Mouse (Mus musculus) cerebellum, adult 2 months (tissue): ENCODE measurements around the gene Slc44a1. TPM values are rescaled to one million over a fixed set of nuclear protein-coding genes. Genes with fewer than 3 reads are reported as not detected.

ENCODE experiments used
- DNase-seq, 2 experiments: peaks; one replicate each; pipeline ENCODE4 v3.0.0; 2021
- H3K27ac ChIP-seq: fragments of 200-500 bp; 2 replicates; pipeline ENCODE4 v1.5.1; 2012; ENCODE audit warnings: low read length, control low read depth, inconsistent platforms; ENCODE audit not compliant: insufficient read depth
- H3K27me3 ChIP-seq: fragments of 200-500 bp; 2 replicates; pipeline ENCODE4 v1.6.1; 2012; ENCODE audit warnings: inconsistent platforms, mild to moderate bottlenecking, low read length, moderate library complexity; ENCODE audit not compliant: control insufficient read depth, insufficient read depth
- H3K4me1 ChIP-seq: fragments of 200-500 bp; 2 replicates; pipeline ENCODE4 v1.6.1; 2011; ENCODE audit warnings: low read length; ENCODE audit not compliant: control insufficient read depth, insufficient read depth
- H3K4me3 ChIP-seq: fragments of 200-500 bp; replicated peaks from 2 replicates; pipeline ENCODE3; 2011; ENCODE audit warnings: mild to moderate bottlenecking, low read depth, low read length, control low read depth; ENCODE audit not compliant: insufficient read depth
- CTCF ChIP-seq: fragments of 200-500 bp; IDR thresholded peaks from 2 replicates; pipeline ENCODE4 v1.5.1; 2011; ENCODE audit warnings: low read depth, mild to moderate bottlenecking, control low read depth, low read length, moderate library complexity, borderline replicate concordance; ENCODE audit not compliant: insufficient read depth
- POLR2A ChIP-seq: fragments of 200-500 bp; IDR thresholded peaks from 2 replicates; pipeline ENCODE4 v1.6.1; 2011; ENCODE audit warnings: low read length, control low read depth, borderline replicate concordance; ENCODE audit not compliant: insufficient read depth
- WGBS: fragments of 180-500 bp; shearing (Covaris S2); methylation state at CpG from one replicate; pipeline ENCODE4 v1.1.7; 2018; 5-methylcytosine and 5-hydroxymethylcytosine counted together
- polyA plus RNA-seq: library from polyadenylated mRNA; depleted of rRNA; stranded (reverse); fragments of >200 nt; gene quantifications from 2 replicates; pipeline ENCODE4 v1.2.3, GENCODE M21; 2012

The Slc44a1 gene
- polyA plus RNA-seq, 1 experiment, result 85.3 TPM

- 7% methylated on average over 5 of the region's 5 CpGs for WGBS
- Histone ChIP-seq H3K4me1 (peaks cover 35% of the 10 kb centered on the region), H3K27me3 (no peaks in the 10 kb centered on the region), H3K27ac (peak overlapping the region; percentile 3; the same call in 1 of the 2 replicates), H3K4me3 (no peak overlapping the region)
- peak; percentile 77 to 94 for DNase-seq
- TF ChIP-seq POLR2A (peak; percentile 14; the same call in 1 of the 2 replicates), CTCF (no peak)
Observed at GRCm38 (mm10) chr4:53488803-53489202, 48.6 kb downstream of the Slc44a1 start.

GRCm38 (mm10) chr4:53490371-53490770, 50.2 kb downstream of the Slc44a1 start:
- 89% methylated on average over 7 of the region's 7 CpGs for WGBS

GRCm38 (mm10) chr4:53491269-53491668, 51.1 kb downstream of the Slc44a1 start:
- H3K4me3 ChIP-seq, result no peak overlapping the region
- DNase-seq, result no peak
- WGBS, result 70% methylated on average over 4 of the region's 4 CpGs
- H3K27me3 ChIP-seq, result no peaks in the 10 kb centered on the region
- peaks cover 32% of the 10 kb centered on the region for H3K4me1 ChIP-seq
- no peak for TF ChIP-seq CTCF
- TF ChIP-seq POLR2A, result no peak
- no peak overlapping the region; the same call in 1 of the 2 replicates for H3K27ac ChIP-seq

More at GRCm38 (mm10) chr4:53490371-53490770, 50.2 kb downstream of the Slc44a1 start:
- no peak for TF ChIP-seq POLR2A
- no peak for TF ChIP-seq CTCF
- DNase-seq, result no peak
- H3K4me1 ChIP-seq, result peaks cover 35% of the 10 kb centered on the region
- H3K4me3 ChIP-seq, result no peak overlapping the region
- no peaks in the 10 kb centered on the region for H3K27me3 ChIP-seq
- peak overlapping the region; percentile 62 for H3K27ac ChIP-seq

GRCm38 (mm10) chr4:53495646-53496045, 55.4 kb downstream of the Slc44a1 start:
- Histone ChIP-seq H3K4me3 (no peak overlapping the region), H3K27ac (no peak overlapping the region), H3K27me3 (no peaks in the 10 kb centered on the region), H3K4me1 (peaks cover 7% of the 10 kb centered on the region)
- no peak for TF ChIP-seq CTCF
- TF ChIP-seq POLR2A, result no peak
- 47% methylated on average over 2 of the region's 2 CpGs for WGBS
- DNase-seq, result no peak

GRCm38 (mm10) chr4:53502764-53503163, 62.6 kb downstream of the Slc44a1 start:
- H3K4me1 ChIP-seq, result peaks cover 10% of the 10 kb centered on the region
- 95% methylated on average over 2 of the region's 2 CpGs for WGBS
- no peak overlapping the region for H3K27ac ChIP-seq
- no peaks in the 10 kb centered on the region for H3K27me3 ChIP-seq
- DNase-seq, result no peak
- no peak for TF ChIP-seq CTCF
- no peak overlapping the region for H3K4me3 ChIP-seq

GRCm38 (mm10) chr4:53512131-53512916, 72.1 kb downstream of the Slc44a1 start:
- Histone ChIP-seq H3K4me3 (no peak overlapping the region), H3K4me1 (peaks cover 41% of the 10 kb centered on the region; the same call in 1 of the 2 replicates), H3K27ac (peak overlapping the region; percentile 91), H3K27me3 (no peaks in the 10 kb centered on the region)
- WGBS, result 3% methylated on average over 15 of the region's 15 CpGs
- peak; percentile 86 to 90 for DNase-seq
- TF ChIP-seq POLR2A (peak; percentile 57; the same call in 1 of the 2 replicates), CTCF (no peak)

GRCm38 (mm10) chr4:53513276-53514081, 73.3 kb downstream of the Slc44a1 start:
- 28% methylated on average over 11 of the region's 11 CpGs for WGBS
- TF ChIP-seq POLR2A, result no peak
- DNase-seq, result peak; percentile 64 to 72

GRCm38 (mm10) chr4:53516011-53516532, 75.9 kb downstream of the Slc44a1 start:
- no peak for TF ChIP-seq CTCF
- TF ChIP-seq POLR2A, result peak; percentile 51; the same call in 1 of the 2 replicates
- Histone ChIP-seq H3K4me1 (peaks cover 36% of the 10 kb centered on the region; the same call in 1 of the 2 replicates), H3K4me3 (no peak overlapping the region), H3K27ac (peak overlapping the region; percentile 99), H3K27me3 (no peaks in the 10 kb centered on the region)
- peak; percentile 88 to 93 for DNase-seq
- WGBS, result 6% methylated on average over 6 of the region's 6 CpGs

More at GRCm38 (mm10) chr4:53513276-53514081, 73.3 kb downstream of the Slc44a1 start:
- H3K27ac ChIP-seq, result peak overlapping the region; percentile 91
- H3K4me1 ChIP-seq, result peaks cover 41% of the 10 kb centered on the region; the same call in 1 of the 2 replicates
- H3K4me3 ChIP-seq, result no peak overlapping the region
- H3K27me3 ChIP-seq, result no peaks in the 10 kb centered on the region
